Mouse (Mus musculus) v-Abl transformed pro-B cells (cell line): ENCODE measurements around the gene Rapgef1.

Source experiments
- in situ Hi-C, 2 experiments: fragments of 400-800 bp; cut with MboI; formaldehyde crosslinking; loops; one replicate each; pipeline ENCODE4 v1.15.1; 2025; ENCODE audit not compliant: unreplicated experiment in 2 of 2

The Rapgef1 gene

GRCm38 (mm10) chr2:29669711-29670110 is 50.2 kb downstream of the Rapgef1 start:
- in situ Hi-C loops = loop anchor here in 1 of 2 experiments (5.0 kb wide), 1 partner anchor 47 kb away; no protein-coding TSS in a partner anchor

DNA sequence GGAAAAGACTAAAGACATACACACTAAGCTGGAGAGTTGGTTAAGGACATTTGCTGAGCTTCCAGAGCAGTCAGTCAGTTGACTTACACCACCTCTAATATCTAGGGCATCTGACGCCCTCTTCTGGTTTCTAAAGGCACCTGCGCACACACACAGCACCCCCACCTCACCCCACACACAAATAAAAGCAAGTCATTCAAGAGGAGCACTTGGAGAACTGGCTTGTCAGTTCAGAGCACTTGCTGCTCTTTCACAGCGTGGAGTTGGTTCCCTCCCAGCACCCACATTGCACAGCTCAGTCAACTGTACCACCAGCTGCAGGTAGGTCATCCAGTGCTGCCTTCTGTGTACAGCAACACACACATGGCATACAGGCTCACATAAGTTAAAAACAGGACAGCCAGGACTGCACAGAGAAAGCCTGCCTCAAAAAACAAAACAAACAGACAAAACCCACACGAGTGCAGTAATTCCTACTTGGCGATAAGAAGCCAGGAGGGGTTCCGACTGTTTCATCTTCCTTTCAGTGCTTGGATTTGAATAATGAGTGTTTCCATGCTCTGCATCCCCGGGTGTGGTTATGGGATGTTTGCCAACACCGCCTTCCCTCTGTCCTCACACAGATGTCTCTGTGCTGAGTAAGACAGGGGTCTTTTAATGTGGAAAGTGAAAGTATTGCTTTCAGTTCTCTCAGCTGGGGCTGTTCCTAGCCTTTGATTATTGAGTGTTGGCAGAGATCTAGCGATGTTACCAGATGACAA is 50.9 kb downstream of the Rapgef1 start:
- in situ Hi-C loops = loop anchor here in 1 of 2 experiments (5.0 kb wide), 1 partner anchor 48 kb away; no protein-coding TSS in a partner anchor

DNA sequence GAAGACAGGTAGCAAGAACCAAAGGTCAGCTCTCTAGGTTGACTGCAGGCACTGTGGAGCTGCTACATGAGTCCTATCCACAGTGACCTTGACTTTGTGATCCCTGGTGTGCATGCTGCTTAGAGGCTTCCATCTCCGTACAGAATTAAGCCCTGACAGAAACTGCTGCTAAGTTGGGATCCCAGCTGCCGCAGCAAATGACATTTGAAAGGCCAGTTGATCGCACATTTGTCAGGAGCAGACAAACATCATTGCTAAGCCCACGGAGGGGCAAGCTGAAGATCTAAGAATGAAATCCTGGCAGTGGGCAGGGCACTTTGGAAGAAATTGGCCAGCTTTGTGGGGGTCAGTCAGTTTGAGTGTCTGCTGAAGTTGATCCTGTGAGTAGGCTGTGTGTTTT is 51.9 kb downstream of the Rapgef1 start:
- in situ Hi-C loops = loop anchor here in 1 of 2 experiments (5.0 kb wide), 1 partner anchor 49 kb away; no protein-coding TSS in a partner anchor

- in situ Hi-C loops = loop anchor here in 1 of 2 experiments (5.0 kb wide), 1 partner anchor 50 kb away; no protein-coding TSS in a partner anchor
Observed at GRCm38 (mm10) chr2:29671856-29672255, 52.3 kb downstream of the Rapgef1 start.

DNA sequence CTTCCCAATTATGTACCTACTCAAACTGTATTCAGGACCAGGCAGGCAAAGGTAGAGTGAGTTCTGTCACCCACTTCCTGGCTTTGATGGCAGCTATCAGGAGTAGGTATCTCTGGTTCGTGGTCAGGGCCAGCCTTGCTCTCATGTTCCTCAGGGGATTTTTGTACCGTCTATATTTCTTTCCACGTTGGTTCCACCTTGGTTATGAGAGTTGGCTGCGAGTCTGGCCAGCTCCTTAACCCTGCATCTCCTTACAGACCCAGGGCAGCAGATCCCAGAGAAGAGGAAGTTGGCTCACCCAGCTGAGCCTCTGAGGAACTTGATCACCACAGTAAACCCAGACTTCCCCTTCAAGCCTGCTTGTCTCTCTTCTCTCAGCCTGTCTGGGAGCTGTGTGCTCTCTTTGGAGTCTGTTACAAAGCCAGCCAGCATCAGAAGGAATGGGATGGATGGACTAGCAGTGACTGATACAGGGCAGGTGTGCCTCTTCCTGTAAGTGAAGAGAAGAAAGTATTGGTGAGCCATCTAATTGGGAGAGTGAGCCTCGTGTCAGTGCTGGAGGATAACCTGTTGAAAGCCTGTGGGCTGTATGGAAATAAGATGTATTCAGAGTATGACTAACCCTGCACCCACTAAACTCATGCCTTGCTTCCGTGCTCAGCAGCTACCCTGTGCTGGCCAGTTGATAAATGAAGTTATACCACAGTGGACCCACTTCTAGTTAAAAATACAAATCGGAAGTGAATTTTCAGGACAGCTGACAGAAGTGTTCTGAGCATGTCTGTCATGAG is 53.4 kb downstream of the Rapgef1 start:
- in situ Hi-C loops = loop anchor here in 1 of 2 experiments (5.0 kb wide), 1 partner anchor 51 kb away; no protein-coding TSS in a partner anchor

DNA sequence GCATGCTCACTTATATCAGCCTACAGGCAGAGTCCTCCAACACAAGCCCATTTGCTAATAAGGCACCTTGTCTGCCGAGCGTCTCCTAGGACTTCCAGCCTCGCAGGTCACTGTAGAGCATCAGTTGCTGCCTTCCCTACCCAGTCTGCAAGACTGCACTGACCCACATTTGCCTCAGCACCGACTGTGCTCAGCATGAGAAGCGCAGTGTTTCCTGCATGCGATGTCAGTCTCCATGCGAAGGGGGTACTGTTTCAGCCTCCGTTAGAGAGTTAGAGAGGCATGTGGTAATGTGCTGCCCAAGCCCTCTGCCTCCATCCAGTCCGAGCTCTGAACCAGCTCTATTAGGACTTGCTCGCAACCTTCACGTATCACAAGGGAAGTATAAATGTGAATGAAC is 54.6 kb downstream of the Rapgef1 start:
- in situ Hi-C loops = loop anchor here in 1 of 2 experiments (5.0 kb wide), 1 partner anchor 52 kb away; no protein-coding TSS in a partner anchor

DNA sequence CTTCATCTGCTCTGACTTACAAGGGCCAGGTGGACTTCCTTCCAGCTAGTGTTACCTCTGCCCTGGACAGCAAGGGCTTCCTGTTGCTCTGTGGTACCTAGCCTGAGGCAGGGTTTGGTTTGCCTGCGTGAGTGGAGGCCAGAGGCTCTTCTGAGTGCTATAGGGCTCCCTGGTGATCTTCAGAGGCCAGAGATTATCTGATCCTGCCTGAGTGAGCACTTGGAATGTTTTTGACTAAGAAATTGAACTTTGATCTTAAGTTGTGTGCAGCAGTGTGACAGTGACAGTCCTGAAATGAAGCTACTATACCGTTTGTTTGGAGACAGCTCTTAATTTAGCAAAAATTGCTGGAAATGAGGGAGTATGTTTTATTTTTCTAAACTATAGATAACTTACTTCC is 55.0 kb downstream of the Rapgef1 start:
- in situ Hi-C loops = loop anchor here in 1 of 2 experiments (5.0 kb wide), 1 partner anchor 52 kb away; no protein-coding TSS in a partner anchor

DNA sequence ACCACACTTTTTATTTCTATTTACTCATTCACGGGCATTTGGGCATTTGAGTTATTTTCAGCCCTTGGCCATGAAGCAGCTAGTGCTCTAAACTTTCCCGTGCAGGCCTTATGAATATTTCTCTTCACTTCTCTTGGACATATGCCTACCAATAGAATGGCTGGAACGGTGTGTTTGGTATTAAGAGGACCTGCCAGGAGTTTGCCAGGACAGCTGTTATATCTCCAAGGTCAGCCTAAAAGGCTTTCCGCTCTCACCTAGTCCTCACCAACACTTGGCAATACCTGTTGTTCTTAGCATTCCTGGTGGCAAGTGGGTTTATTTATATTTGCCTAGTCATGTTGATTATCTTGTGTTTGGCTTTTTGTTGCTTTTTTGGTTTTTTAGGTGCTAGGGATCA is 56.3 kb downstream of the Rapgef1 start:
- in situ Hi-C loops = no loop called here

- in situ Hi-C loops = no loop called here
Observed at GRCm38 (mm10) chr2:29676513-29676912, 57.0 kb downstream of the Rapgef1 start.

GRCm38 (mm10) chr2:29677842-29678241 is 58.3 kb downstream of the Rapgef1 start:
- in situ Hi-C loops = no loop called here

DNA sequence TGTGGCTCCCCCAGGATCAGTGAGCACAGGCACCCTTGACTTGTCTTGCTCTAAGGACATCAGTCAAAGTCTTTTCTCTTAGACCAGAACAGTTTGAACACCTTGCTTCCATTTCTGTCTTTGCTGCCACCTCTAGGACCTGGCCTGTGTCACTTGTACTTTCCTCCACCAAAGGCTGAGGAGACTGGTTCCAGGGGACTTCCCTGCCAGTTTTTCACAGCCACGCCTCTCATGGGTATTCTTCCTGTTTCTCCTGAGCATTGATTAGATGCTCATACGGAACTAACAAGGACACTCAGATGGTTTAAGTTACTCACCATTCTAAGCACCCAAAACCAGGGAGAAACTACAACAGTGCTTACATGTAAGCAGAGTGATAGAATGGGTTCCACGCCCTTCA is 59.0 kb downstream of the Rapgef1 start:
- in situ Hi-C loops = no loop called here

DNA sequence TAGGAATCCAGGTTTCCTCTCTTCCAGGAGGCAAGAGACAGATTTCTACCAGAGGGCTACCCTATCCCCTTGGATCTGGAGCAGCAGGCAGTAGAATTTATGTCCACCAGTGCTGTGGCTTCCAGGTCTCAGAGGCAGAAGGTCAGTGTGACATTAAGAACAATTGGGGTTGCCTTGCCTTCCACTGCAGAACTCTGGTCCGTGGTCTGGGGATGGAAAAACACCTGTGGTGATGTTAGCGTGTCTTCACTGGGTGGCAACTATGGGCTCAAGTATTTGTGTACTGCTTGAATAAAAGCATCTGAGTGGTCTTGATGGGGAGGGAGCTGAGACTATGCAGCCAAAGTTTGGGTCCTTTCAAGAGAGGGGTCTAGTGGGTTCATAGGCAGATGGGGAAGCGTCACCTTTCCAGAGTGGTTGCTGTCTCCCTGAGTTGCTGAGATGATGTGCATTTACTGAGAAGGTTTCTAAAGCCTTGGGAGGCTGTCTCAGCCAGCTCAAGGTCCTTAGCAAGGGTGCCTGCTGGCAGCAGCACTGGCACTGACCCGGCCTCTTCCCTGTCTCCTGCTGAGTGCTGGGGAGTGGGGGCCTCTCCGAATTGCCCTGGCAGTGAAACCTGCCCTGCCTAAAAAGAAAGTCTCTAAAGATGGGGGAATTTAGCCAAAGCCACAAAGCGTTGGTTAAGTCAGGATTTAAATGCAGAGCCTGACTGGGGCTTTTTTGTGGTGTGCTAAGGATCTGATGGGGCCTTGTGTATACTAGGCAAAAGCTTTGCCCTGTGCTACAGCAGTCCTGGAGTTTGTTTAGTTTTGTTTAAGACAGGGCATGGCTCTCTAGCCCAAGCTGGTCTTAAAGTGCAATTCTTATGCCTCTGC is 60.4 kb downstream of the Rapgef1 start:
- in situ Hi-C loops = no loop called here

DNA sequence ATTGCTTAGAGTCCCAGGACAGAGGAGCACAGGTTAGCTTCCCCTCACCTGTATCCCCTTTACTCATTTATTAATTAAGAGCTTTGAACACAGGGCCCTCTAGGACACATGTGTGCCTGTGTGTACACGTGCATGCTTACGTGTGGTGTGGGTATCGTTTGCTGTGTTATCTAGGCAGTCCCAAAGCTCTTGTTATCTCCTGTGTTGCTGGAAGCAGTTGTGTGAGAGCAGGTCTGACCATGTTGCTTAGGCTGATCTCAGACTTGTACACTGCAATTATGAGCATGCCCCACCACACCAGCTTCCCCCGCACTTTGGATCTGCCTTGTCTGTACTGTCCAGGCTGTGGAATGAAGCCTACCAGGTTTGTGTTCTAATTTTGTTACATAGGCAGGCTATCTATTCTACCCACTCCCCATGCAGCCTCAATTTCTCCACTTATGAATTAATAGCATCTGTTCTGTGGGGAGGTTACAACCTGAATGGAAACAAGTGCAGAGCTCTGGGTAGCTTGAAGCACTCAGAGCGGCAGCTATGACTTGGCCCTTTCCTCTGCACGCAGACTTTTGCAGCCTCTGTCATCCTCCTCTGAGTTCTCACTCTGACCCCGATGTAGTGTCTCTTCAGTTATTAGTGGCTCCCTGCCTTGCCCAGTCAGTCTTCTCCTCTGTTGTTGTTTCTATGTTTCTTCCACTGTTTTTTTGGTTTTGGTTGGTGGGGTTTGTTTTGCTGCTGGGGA is 63.9 kb downstream of the Rapgef1 start:
- in situ Hi-C loops = no loop called here

- in situ Hi-C loops = no loop called here
Observed at GRCm38 (mm10) chr2:29684498-29684897, 65.0 kb downstream of the Rapgef1 start.

- in situ Hi-C loops = no loop called here
Observed at GRCm38 (mm10) chr2:29689014-29689413, 69.5 kb downstream of the Rapgef1 start.

- in situ Hi-C loops = no loop called here
Observed at GRCm38 (mm10) chr2:29689495-29689894, 70.0 kb downstream of the Rapgef1 start.

DNA sequence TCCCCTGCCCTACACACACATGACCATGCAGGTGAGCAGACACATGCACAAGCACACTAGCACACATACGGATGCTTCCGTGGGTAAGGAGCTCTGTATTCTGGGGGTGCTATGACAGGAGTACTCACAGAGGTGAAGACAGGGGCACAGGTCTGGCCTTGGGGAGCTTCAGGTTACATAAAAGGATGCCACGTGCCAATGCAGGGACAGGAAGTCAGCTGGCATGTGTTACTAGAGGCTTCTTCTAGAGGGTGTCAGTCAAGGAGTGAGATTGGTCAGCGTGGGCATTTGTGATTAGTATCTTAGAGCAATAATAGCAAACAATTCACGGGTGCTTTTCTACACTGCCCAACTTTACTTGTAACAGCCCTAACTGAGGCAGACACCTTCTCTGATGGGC is 71.5 kb downstream of the Rapgef1 start:
- in situ Hi-C loops = no loop called here

- in situ Hi-C loops = no loop called here
Observed at GRCm38 (mm10) chr2:29691507-29691906, 72.0 kb downstream of the Rapgef1 start.

GRCm38 (mm10) chr2:29692192-29692591 is 72.7 kb downstream of the Rapgef1 start:
- in situ Hi-C loops = no loop called here
